Mouse (Mus musculus) lung, postnatal 4 days (tissue): ENCODE measurements at regions not wholly inside any gene's neighbourhood (a gene's known extent, or its start where the extent isn't known, plus 50 kb on each side); places are given as distances from the start of the nearest gene placed in this dataset.
"Not testable (repeated sequence)": the region's sequence is repeated elsewhere in the genome, so short reads cannot be mapped to it uniquely, and the experiment has no call there.

Experiments
- DNase-seq, 2 experiments: peaks; one replicate each; pipeline ENCODE4 v3.0.0; 2021

GRCm38 (mm10) chr3:157371509-157371908 lies 162.5 kb upstream of the Zranb2 start:
- DNase-seq, result no peak

- no peak for DNase-seq
Measured at GRCm38 (mm10) chr3:157373333-157373732, 160.6 kb upstream of the Zranb2 start.

GRCm38 (mm10) chr3:157374178-157374577 lies 159.8 kb upstream of the Zranb2 start:
- DNase-seq, result no peak

- DNase-seq, result no peak
Measured at GRCm38 (mm10) chr3:157377531-157377930, 156.4 kb upstream of the Zranb2 start.

GRCm38 (mm10) chr3:157378127-157378526 lies 155.8 kb upstream of the Zranb2 start:
- no peak for DNase-seq

- no peak for DNase-seq
Measured at GRCm38 (mm10) chr3:157391835-157392234, 142.1 kb upstream of the Zranb2 start.

GRCm38 (mm10) chr3:157393903-157394302 lies 140.1 kb upstream of the Zranb2 start:
- DNase-seq, result no peak

GRCm38 (mm10) chr3:157399909-157400308 lies 134.1 kb upstream of the Zranb2 start:
- DNase-seq, result no peak

- DNase-seq, result no peak
Measured at GRCm38 (mm10) chr3:157404054-157404453, 129.9 kb upstream of the Zranb2 start.

- DNase-seq, result not testable (repeated sequence)
Measured at GRCm38 (mm10) chr3:157423447-157423846, 110.5 kb upstream of the Zranb2 start.

GRCm38 (mm10) chr3:157426720-157427119 lies 107.2 kb upstream of the Zranb2 start:
- DNase-seq, result no peak

GRCm38 (mm10) chr3:157449794-157450193 lies 84.2 kb upstream of the Zranb2 start:
- DNase-seq, result peak in 1 of 2 experiments; percentile 7

- no peak for DNase-seq
Measured at GRCm38 (mm10) chr3:157471600-157471999, 62.4 kb upstream of the Zranb2 start.

- DNase-seq, result no peak
Measured at GRCm38 (mm10) chr3:157472674-157473073, 61.3 kb upstream of the Zranb2 start.

- DNase-seq, result no peak
Measured at GRCm38 (mm10) chr3:157477731-157478130, 56.2 kb upstream of the Zranb2 start.
